Comparison of ENCODE assay signal across 8 mouse cellular contexts in the genomic region with DNA sequence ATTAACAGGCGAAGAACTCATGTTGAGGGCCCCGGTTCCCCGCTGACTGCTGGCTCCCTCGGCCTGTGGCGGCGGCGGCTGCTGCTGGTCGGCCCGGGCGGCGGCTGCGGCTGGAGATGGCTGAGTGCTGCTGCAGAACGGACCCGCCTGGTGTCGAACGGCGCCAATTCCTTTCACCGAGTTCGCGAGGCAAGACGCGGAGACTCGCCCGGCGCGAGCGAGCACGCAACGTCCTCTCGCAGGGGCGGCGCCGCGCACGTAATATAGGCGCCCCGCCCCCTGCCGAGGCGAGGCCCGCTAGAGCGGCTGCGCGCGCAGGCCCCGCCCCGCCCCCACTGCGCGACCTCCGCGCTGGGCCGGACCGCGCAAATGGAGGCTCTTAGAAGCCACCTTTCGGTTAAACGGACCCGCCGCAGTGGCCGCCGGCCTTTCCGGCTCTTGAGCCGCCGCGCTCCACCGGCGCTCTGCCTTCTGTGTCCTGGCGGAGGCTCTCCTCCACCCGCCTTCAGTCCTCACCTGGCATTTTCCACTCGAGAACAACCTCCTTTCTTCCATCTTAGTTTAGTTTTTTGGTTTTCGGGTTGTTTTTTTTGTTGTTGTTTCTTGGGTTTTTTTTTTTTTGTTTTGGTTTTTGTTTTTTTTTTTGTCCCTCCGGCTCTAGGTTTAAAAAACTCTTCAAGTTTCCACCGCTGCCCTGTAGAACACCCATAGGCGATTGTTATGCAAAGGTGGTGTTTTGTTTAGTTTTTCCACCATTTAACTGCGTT. TPM values are rescaled to one million over a fixed set of nuclear protein-coding genes. Genes with fewer than 3 reads are reported as not detected.
DNase-seq lines count a peak whose midpoint lies in the region; ATAC-seq and TF ChIP-seq lines count a peak whose summit lies in the region.

Hnrnpu (minus strand) TSS at position 247 of the 767 bp plus-strand sequence.

- intact Hi-C loops in heart, postnatal 25 days (cut with DNase I): loop anchor here (1.0 kb wide), 1 partner anchor 69 kb away; the partner anchor contains the start of gene Efcab2

- peaks cover 31% of the 10 kb centered on the region for H3K4me1 ChIP-seq in forebrain, embryonic 15.5 days
- peaks cover 7% of the 10 kb centered on the region for H3K4me1 ChIP-seq in lung, embryonic 14.5 days (ENCODE audit: insufficient read depth)
- peaks cover 3% of the 10 kb centered on the region; the same call in 1 of the 2 replicates for H3K4me1 ChIP-seq in olfactory bulb, adult 2 months (ENCODE audit: control insufficient read depth, insufficient read depth, low read length)
- 0 out of 2 replicates have a peak, but pooled peaks cover 2% of the 10 kb centered on the region for H3K4me1 ChIP-seq in thymus, adult 2 months (replicated peaks; ENCODE audit: control insufficient read depth, insufficient read depth, low read length)

- peak; percentile 97 for DNase-seq in ES-CJ7 (ENCODE audit: low read depth, low spot score)
- DNase-seq in cerebellum, adult 11 months: peak; percentile 96
- peak; percentile 95 for DNase-seq in heart, postnatal 25 days (ENCODE audit: low spot score)
- DNase-seq in layer of hippocampus, adult 2 months (ENCODE audit: low spot score in 2 of 2): peak; percentile 93 to 97
- DNase-seq in lung, embryonic 14.5 days: peak; percentile 99
- peak; percentile 94 for DNase-seq in thymus, adult 2 months

- H3K4me3 ChIP-seq in forebrain, embryonic 15.5 days: peak within 1 kb of the TSS; percentile 100
- peak within 1 kb of the TSS; percentile 97 for H3K4me3 ChIP-seq in layer of hippocampus, adult 2 months
- peak within 1 kb of the TSS; percentile 100 for H3K4me3 ChIP-seq in lung, embryonic 14.5 days (ENCODE audit: low read depth, low read length)
- peak within 1 kb of the TSS; percentile 94 for H3K4me3 ChIP-seq in olfactory bulb, adult 2 months (ENCODE audit: insufficient read depth, low read depth, low read length)
- peak within 1 kb of the TSS; percentile 99 for H3K4me3 ChIP-seq in thymus, adult 2 months (ENCODE audit: control insufficient read depth, insufficient read depth, low read length)

- peak within 1 kb of the TSS; percentile 100 for H3K9ac ChIP-seq in forebrain, embryonic 15.5 days (replicated peaks)
- peak within 1 kb of the TSS; percentile 100 for H3K9ac ChIP-seq in lung, embryonic 14.5 days

- H3K27me3 ChIP-seq in forebrain, embryonic 15.5 days: no peaks in the 10 kb centered on the region
- H3K27me3 ChIP-seq in lung, embryonic 14.5 days (ENCODE audit: insufficient read depth, low read length): no peaks in the 10 kb centered on the region
- H3K27me3 ChIP-seq in thymus, adult 2 months (ENCODE audit: control insufficient read depth, insufficient read depth, low read length): no peaks in the 10 kb centered on the region

- H3K36me3 ChIP-seq in forebrain, embryonic 15.5 days: peaks cover 21% of the 10 kb centered on the region
- peaks cover 31% of the 10 kb centered on the region for H3K36me3 ChIP-seq in lung, embryonic 14.5 days (ENCODE audit: insufficient read depth)
- peaks cover 17% of the 10 kb centered on the region for H3K36me3 ChIP-seq in thymus, adult 2 months (ENCODE audit: control insufficient read depth, insufficient read depth, low read length)

- TF ChIP-seq POLR2A in olfactory bulb, adult 2 months (IDR thresholded peaks at IDR 0.05; ENCODE audit: insufficient read depth, low read depth, low read length): peak; percentile 96
- TF ChIP-seq POLR2A in thymus, adult 2 months (IDR thresholded peaks at IDR 0.05; ENCODE audit: control insufficient read depth, extremely low read depth, insufficient read depth, low read length, poor library complexity): peak; percentile 97

- no peaks in the 10 kb centered on the region for H3K9me3 ChIP-seq in forebrain, embryonic 15.5 days
- H3K9me3 ChIP-seq in lung, embryonic 14.5 days (ENCODE audit: low read depth, low read length): no peaks in the 10 kb centered on the region

- peak within 1 kb of the TSS; percentile 100 for H3K27ac ChIP-seq in forebrain, embryonic 15.5 days (replicated peaks)
- peak within 1 kb of the TSS; percentile 100 for H3K27ac ChIP-seq in layer of hippocampus, adult 2 months
- peak within 1 kb of the TSS; percentile 100 for H3K27ac ChIP-seq in lung, embryonic 14.5 days (ENCODE audit: low read depth)
- peak within 1 kb of the TSS; percentile 94 for H3K27ac ChIP-seq in olfactory bulb, adult 2 months (ENCODE audit: insufficient read depth, low read depth, low read length)
- peak within 1 kb of the TSS; percentile 86 for H3K27ac ChIP-seq in thymus, adult 2 months (ENCODE audit: control insufficient read depth, insufficient read depth, low read length)

- peak; percentile 32 for TF ChIP-seq CTCF in layer of hippocampus, adult 2 months (conservative IDR thresholded peaks at IDR 0.05)
- no peak for TF ChIP-seq CTCF in lung, embryonic 14.5 days (IDR thresholded peaks at IDR 0.05; ENCODE audit: low read depth)
- TF ChIP-seq CTCF in olfactory bulb, adult 2 months (IDR thresholded peaks at IDR 0.05; ENCODE audit: insufficient read depth, low read depth, low read length): no peak
- TF ChIP-seq CTCF in thymus, adult 2 months (IDR thresholded peaks at IDR 0.05; ENCODE audit: borderline replicate concordance, control insufficient read depth, extremely low read depth, insufficient read depth, low read length, poor library complexity): no peak

- ATAC-seq in forebrain, embryonic 15.5 days (replicated peaks): peak; percentile 90
- ATAC-seq in lung, embryonic 14.5 days (ENCODE audit: insufficient read depth): peak; percentile 89

- WGBS in forebrain, embryonic 15.5 days: under 1% methylated on average over 73 of the region's 73 CpGs
- under 1% methylated on average over 73 of the region's 73 CpGs for WGBS in lung, embryonic 14.5 days
- WGBS in olfactory bulb, adult 2 months: under 1% methylated on average over 71 of the region's 73 CpGs
- WGBS in thymus, adult 2 months: under 1% methylated on average over 73 of the region's 73 CpGs

- peak within 1 kb of the TSS; percentile 65 for H3K4me2 ChIP-seq in forebrain, embryonic 15.5 days (replicated peaks)
- H3K4me2 ChIP-seq in lung, embryonic 14.5 days: peak within 1 kb of the TSS; percentile 75

RNA-seq across cellular contexts. Expression of gene Hnrnpu, which starts in this region (rescaled TPM):
- polyA plus RNA-seq in forebrain, embryonic 15.5 days (2015; fragmentation: Nextera tagmentation; extraction: Ambion mirVana): 410 and 421 TPM in 2 replicates
- total RNA-seq in heart, postnatal 25 days (2021): 100 to 1,000 TPM; 158 to 184 TPM
- 100 to 1,000 TPM; 431 to 439 TPM for total RNA-seq in layer of hippocampus, adult 2 months (2021)
- polyA plus RNA-seq in lung, embryonic 14.5 days (2014; fragmentation: Nextera tagmentation; extraction: Ambion mirVana): 593 and 647 TPM in 2 replicates
- 351 and 2,130 TPM in 2 replicates for polyA plus RNA-seq in olfactory bulb, adult 2 months (2012; ENCODE audit: insufficient read depth, insufficient read length, low replicate concordance, missing spikeins)
- 112 and 127 TPM in 2 replicates for polyA plus RNA-seq in thymus, adult 2 months (2012; rRNA removed)

Comparison
In these comparisons a context has a peak if more than half of its experiments do, and no peak if none do; other contexts are left out.
1. Peak in every context shown above with its lines: DNase-seq, ATAC-seq, H3K4me3 ChIP-seq and H3K27ac ChIP-seq.